Mouse (Mus musculus) layer of hippocampus, adult 2 months (tissue): ENCODE results near the gene Rps16. TPM values are rescaled to one million over a fixed set of nuclear protein-coding genes. Genes with fewer than 3 reads are reported as not detected.

Experiments used
- DNase-seq, 2 experiments: peaks; one replicate each; pipeline ENCODE4 v3.0.0; 2022; ENCODE audit warnings: low spot score in 2 of 2
- H3K27ac ChIP-seq: fragments of 200-600 bp; 2 replicates; pipeline ENCODE4 v1.8.1; 2022
- H3K4me3 ChIP-seq: fragments of 200-600 bp; 2 replicates; pipeline ENCODE4 v1.8.1; 2022; ENCODE audit warnings: mild to moderate bottlenecking
- CTCF ChIP-seq: fragments of 200-600 bp; conservative IDR thresholded peaks from 2 replicates; pipeline ENCODE4 v1.8.1; 2022; ENCODE audit warnings: antibody characterized with exemption, mild to moderate bottlenecking, moderate library complexity
- total RNA-seq, 2 experiments: library from RNA; stranded (reverse); gene quantifications; 2 replicates each; pipeline ENCODE4 v1.2.3; 2021

Rps16 gene
- total RNA-seq, 2 experiments from 2014 or later, result 490 to 496 TPM

DNA sequence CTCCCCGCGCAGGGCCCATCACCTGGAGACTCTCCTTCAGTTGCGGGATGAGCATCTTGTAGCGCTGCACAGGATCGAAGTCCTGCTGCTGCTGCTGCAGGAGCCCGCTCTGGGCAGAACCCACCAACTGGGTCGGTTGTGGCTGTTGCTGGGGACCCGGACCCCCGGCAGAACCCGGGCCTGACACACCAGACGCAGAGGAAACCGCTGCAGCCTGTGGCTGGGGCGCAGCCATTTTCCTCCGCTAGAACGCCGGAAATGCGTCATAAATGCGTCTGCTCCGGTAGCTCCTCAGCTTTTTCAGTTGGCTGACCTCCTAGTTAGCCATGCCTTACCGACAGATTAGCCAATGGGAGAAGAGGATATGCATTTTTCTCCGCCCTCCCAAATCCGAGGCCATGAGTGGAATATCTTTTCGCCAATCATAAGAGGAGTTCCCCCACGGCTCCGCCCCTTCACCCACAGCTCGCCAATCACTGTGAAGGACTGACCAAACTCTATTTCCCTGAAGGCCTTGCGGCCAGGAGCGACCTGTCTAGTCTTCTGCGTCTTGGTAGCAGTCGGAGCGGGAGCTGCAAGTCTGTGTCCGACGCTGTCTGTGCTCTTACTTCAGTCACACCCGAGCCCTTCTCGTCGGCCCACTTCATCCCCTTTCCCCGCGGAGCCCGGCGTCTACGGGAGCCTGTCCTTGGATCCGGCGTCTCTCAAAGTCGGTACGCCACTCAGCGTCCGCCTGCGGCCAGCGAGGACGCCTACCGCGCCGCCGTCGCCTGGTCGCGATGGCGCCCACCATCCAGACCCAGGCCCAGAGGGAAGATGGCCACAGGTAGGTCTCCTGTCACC lies 42.2 kb downstream of the Rps16 start, which contains the start of the genes Med29 and Paf1:
Med29 (minus strand) TSS at position 280 of the 843 bp plus-strand sequence.
Paf1 (plus strand) TSS at position 523 of the 843 bp plus-strand sequence.
- Histone ChIP-seq H3K27ac (peak within 1 kb of the TSS; percentile 89), H3K4me3 (peak within 1 kb of the TSS; percentile 80)
- TF ChIP-seq CTCF, result peak; percentile 16; the same call in 1 of the 2 replicates
- peak; percentile 95 to 99 for DNase-seq

DNA sequence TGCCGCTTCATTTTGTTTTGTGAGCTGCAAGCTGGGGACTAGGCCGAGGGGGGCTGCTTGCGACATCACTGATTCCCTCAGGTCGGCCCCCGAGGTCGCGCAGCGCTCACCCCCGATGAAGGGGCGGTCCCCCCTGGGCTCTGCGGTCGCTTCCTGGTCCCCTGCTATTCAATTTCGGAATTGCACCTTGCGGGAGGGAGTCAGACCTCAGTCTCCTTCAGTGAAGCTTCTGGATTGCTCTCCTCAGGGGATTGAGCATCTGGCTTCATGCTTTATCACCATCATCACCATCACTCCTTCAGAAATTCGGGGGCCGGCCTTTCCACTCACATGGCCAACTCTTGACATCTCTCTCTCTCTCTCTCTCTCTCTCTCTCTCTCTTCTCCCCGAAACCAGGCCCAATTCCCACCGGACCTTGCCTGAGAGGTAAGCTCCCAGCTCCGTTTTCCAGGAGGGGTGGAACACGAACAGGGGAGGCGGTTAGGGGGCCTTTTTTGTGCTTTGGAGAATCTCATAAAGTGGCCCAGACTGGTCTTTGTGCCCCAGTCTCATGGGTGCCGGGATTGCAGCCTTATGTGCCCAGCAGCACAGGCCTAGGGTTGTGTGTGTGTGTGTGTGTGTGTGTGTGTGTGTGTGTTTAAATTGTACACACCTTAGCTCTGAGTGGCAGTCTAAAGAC lies 43.0 kb downstream of the Rps16 start:
- no peak for TF ChIP-seq CTCF
- Histone ChIP-seq H3K27ac (peak overlapping the region; percentile 89), H3K4me3 (peak overlapping the region; percentile 75)
- DNase-seq, result no peak

DNA sequence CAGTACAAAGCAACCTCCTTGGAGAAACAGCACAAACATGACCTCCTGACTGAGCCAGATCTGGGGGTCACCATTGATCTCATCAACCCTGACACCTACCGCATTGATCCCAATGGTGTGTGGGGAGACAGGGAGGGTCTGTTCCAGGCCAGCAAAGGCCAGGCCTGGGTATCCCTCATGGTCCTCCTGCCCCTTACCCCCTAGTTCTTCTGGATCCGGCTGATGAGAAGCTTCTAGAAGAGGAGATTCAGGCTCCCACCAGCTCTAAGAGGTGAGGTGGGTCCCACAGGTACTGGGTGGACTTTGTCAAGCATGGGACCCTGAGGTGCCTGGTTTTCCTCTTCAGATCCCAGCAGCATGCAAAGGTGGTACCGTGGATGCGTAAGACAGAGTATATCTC lies 45.0 kb downstream of the Rps16 start:
- no peak overlapping the region for H3K27ac ChIP-seq
- no peak overlapping the region for H3K4me3 ChIP-seq
- DNase-seq, result no peak
- no peak for TF ChIP-seq CTCF

DNA sequence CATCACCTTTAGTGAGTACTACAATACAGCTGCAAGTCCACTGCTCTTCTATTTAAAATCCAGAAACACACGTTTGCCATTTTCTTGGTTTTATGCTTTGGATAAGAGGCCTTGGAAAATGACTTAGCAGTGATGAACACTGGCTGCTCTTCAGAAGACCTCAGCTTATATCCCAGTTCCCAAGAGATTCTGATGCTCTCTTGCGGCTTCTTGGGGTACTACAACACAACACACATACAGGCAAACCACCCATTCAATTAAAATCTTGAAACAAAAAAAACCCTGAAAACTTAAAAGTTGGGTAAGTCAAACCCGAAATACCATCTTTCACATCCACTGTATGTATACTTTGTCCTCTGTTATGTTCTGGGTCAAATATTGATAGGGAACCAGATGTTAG lies 47.5 kb downstream of the Rps16 start:
- peak; percentile 79 for TF ChIP-seq CTCF

DNA sequence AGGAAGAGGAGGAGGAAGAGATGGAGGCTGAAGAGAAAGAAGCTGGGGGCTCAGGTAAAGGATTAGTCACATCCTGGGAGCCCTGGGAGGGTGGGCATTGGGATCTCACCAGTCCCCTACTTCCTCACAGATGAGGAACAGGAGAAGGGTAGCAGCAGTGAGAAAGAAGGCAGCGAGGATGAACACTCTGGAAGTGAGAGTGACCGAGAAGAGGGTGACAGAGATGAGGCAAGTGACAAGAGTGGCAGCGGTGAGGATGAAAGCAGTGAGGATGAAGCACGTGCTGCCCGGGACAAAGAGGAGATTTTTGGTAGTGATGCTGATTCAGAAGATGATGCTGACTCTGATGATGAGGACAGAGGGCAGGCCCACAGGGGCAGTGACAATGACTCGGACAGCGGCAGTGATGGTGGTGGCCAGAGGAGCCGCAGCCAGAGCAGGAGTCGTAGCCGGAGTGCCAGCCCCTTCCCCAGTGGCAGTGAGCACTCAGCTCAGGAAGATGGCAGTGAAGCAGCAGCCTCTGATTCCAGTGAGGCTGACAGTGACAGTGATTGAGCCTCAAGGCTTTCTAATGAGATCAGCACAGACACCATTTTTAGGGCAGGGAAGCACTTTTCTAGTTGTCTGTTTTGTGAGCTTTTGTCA lies 48.4 kb downstream of the Rps16 start:
- DNase-seq, result no peak
- no peak overlapping the region for H3K27ac ChIP-seq

More for the DNA sequence above, 47.5 kb downstream of the Rps16 start:
- H3K4me3 ChIP-seq, result no peak overlapping the region
- H3K27ac ChIP-seq, result no peak overlapping the region
- DNase-seq, result no peak

DNA sequence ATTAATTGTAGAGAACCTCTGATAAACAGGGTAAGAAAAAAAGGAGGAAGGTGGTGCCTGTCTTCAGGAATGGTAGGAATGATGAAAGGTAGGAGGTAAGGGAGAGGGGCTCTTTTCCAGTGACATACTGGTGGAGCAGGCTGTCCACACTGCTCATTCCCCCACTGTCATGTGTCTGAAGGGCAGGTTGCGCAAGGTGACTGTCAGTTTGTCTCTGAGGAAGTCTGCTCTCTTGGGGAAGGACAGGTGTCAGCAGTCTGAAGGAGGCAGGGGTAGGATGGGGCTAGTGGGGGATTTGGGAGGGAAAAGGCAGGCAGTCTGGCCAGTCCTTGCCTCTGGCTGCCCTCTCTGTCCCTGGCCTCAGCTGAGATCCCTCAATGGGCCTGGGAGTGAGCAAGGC lies 50.6 kb downstream of the Rps16 start:
- Histone ChIP-seq H3K27ac (no peak overlapping the region), H3K4me3 (no peak overlapping the region)
- TF ChIP-seq CTCF, result no peak
- DNase-seq, result no peak

More for the DNA sequence above, 48.4 kb downstream of the Rps16 start:
- no peak for TF ChIP-seq CTCF
- no peak overlapping the region for H3K4me3 ChIP-seq

DNA sequence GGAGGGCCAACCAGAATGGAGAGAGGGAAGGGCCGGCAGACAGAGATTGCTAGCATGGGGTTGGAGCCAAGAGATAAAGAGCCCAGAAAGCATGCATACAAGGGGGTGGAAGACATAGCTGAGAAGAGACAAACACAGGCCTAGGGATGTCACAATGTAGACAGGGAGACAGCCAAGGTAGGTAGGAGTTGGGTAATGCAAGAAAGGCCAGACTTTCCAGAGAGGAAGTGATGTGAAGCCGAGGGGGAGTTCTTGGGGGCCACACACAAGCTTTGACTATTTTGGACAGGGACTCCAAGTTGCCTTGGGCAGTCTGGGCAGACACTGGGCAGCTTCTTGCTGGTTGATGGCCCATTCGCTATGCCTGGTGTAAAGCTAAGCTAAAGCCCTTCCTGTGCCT lies 51.5 kb downstream of the Rps16 start:
- Histone ChIP-seq H3K4me3 (no peak overlapping the region), H3K27ac (no peak overlapping the region)
- no peak for DNase-seq
- no peak for TF ChIP-seq CTCF

Other genes starting within 250 kb of the Rps16 start
- gene 9530053A07Rik, start 221.2 kb upstream of the Rps16 start, total RNA-seq, result under 1 TPM in 1 of 2 experiments, not detected in 1; 0.05 TPM
- gene Fbl, start 180.9 kb upstream of the Rps16 start, total RNA-seq, result 10 to 100 TPM; 51.7 to 52.3 TPM
- 10 to 100 TPM; 44.7 to 46.9 TPM for gene Dyrk1b, start 171.2 kb upstream of the Rps16 start, total RNA-seq
- 10 to 100 TPM; 58.3 to 59.0 TPM for gene Eid2, start 82.8 kb upstream of the Rps16 start, total RNA-seq
- 10 to 100 TPM; 34.3 to 37.5 TPM for gene Eid2b, start 72.9 kb upstream of the Rps16 start, total RNA-seq
- under 1 TPM; 0.38 to 0.79 TPM for gene Selenov, start 59.5 kb upstream of the Rps16 start, total RNA-seq
- 1 to 10 TPM; 1.8 to 1.9 TPM for gene Dll3, start 48.4 kb upstream of the Rps16 start, total RNA-seq
- 10 to 100 TPM; 37.8 to 38.5 TPM for gene Timm50, start 38.6 kb upstream of the Rps16 start, total RNA-seq
- 100 to 1,000 TPM; 117 to 123 TPM for gene Supt5, start 11.9 kb upstream of the Rps16 start, total RNA-seq
- 1 to 10 TPM; 5.9 to 6.8 TPM for gene Plekhg2, start 21.9 kb downstream of the Rps16 start, total RNA-seq
- gene Zfp36, start 29.6 kb downstream of the Rps16 start, total RNA-seq, result 1 to 10 TPM; 2.0 to 3.2 TPM
- 10 to 100 TPM; 17.7 to 18.7 TPM for gene Med29, start 42.1 kb downstream of the Rps16 start, total RNA-seq
- gene Paf1, start 42.3 kb downstream of the Rps16 start, total RNA-seq, result 10 to 100 TPM; 68.4 to 79.0 TPM
- 1 to 10 TPM in 1 of 2 experiments, under 1 TPM in 1; 0.86 to 2.3 TPM for gene Gmfg, start 86.8 kb downstream of the Rps16 start, total RNA-seq
- 10 to 100 TPM; 69.1 to 79.8 TPM for gene Lrfn1, start 101.3 kb downstream of the Rps16 start, total RNA-seq
- gene Ifnl2, start 159.8 kb downstream of the Rps16 start, total RNA-seq, result not detected
- gene Ifnl3, start 172.2 kb downstream of the Rps16 start, total RNA-seq, result not detected
- not detected for gene Sycn, start 190.2 kb downstream of the Rps16 start, total RNA-seq
- gene Nccrp1, start 196.6 kb downstream of the Rps16 start, total RNA-seq, result under 1 TPM; 0.23 to 0.47 TPM
- gene Samd4b, start 247.5 kb downstream of the Rps16 start, total RNA-seq, result 10 to 100 TPM; 67.8 to 70.1 TPM
- gene Pak4, start 247.5 kb downstream of the Rps16 start, total RNA-seq, result 10 to 100 TPM; 13.7 to 16.2 TPM